Mouse (Mus musculus) lung, postnatal 0 days (tissue): ENCODE measurements around the gene Plagl1.

Experiments used
- CTCF ChIP-seq: IDR thresholded peaks from 2 replicates; pipeline ENCODE4 v1.5.1; 2016; ENCODE audit warnings: antibody characterized with exemption, mild to moderate bottlenecking
- EP300 ChIP-seq: IDR thresholded peaks from 2 replicates; pipeline ENCODE4 v1.6.1; 2016; ENCODE audit warnings: antibody characterized with exemption, mild to moderate bottlenecking, control low read depth

GRCm38 (mm10) chr10:13151353-13151752 lies 91.0 kb downstream of the Plagl1 start:
- TF ChIP-seq EP300 = no peak
- TF ChIP-seq CTCF = no peak
